Mouse (Mus musculus): ENCODE data around the gene Slc25a54. TPM values are rescaled to one million over a fixed set of nuclear protein-coding genes. Genes with fewer than 3 reads are reported as not detected.
A peak's percentile ranks its signal among the peaks of the same experiment; 100 is the strongest.

Gene Slc25a54
- polyA plus RNA-seq, 1 experiment from 2014 or later = not detected

DNA sequence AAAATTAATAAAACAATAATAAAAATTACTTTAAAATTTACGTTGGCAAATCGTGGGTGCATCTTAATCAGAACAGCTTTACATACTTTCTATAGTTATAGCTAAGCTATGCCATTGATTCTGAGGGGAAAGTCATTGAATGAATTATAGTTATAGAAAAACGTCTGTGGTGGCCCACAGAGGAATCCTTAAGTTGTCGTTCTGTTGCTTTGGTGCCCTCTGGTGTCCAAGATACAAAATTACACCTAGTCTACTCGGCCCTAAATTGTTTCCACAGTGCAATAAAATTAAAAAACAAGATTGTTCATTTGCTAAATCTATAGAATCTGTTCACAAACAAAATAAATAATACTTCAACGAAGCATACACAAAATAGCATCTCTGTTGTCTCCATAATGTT is 17.3 kb upstream of the Slc25a54 start:
- Histone ChIP-seq H3K27ac (no peak overlapping the region), H3K27me3 (ENCODE audit: low read depth, poor library complexity, severe bottlenecking) (no peaks in the 10 kb centered on the region), H3K9me3 (replicated peaks) (no peaks in the 10 kb centered on the region), H3K4me3 (no peak overlapping the region), H3K4me1 (no peaks in the 10 kb centered on the region), H3K36me3 (no peaks in the 10 kb centered on the region)
- WGBS = 3% methylated on average over 6 of the region's 6 CpGs
- no peak for DNase-seq (ENCODE audit: low spot score)

DNA sequence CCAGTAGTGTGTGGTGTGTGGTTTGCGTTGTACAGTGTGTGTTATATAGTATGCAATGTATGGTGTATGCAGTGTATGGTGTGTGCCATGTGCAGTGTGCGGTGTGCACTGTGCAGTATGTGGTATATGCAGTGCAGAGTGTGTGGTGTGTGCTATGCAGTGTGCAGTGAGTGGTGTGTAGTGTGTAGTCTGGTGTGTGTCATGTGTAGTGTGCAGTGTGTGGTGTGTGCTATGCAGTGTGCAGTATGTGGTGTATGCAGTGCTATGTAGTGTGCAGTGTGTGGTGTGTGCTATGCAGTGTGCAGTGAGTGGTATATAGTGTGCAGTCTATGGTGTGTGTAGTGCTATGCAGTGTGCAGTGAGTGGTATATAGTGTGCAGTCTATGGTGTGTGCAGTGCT is 4.1 kb downstream of the Slc25a54 start:
- WGBS = 93% methylated on average over 2 of the region's 2 CpGs
- H3K27ac ChIP-seq = no peak overlapping the region
- no peaks in the 10 kb centered on the region for H3K4me1 ChIP-seq
- H3K4me3 ChIP-seq = no peak overlapping the region
- no peak for DNase-seq (ENCODE audit: low spot score)
- H3K36me3 ChIP-seq = no peaks in the 10 kb centered on the region
- no peaks in the 10 kb centered on the region for H3K27me3 ChIP-seq (ENCODE audit: low read depth, poor library complexity, severe bottlenecking)
- H3K9me3 ChIP-seq (replicated peaks) = no peaks in the 10 kb centered on the region

DNA sequence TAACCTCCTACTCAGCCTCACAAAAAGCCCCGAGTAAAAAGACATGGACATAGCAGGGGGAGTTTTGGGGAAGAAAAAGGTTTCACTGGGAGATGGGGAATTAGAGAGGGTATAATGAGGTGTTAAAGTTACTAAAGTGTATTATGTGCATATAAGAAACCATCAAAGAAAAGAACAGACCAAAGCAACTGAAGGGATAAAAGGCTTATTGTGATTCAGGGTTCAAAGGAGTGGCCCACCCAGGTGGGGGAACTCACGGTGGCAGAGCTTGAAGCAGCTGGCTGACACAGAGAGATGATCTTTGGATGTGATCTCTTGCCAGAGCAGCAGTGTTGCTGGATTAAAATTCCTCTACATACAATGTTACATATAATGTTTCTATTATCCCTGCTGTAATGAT is 8.2 kb downstream of the Slc25a54 start:
- Histone ChIP-seq H3K36me3 (no peaks in the 10 kb centered on the region), H3K4me3 (no peak overlapping the region), H3K27me3 (ENCODE audit: low read depth, poor library complexity, severe bottlenecking) (no peaks in the 10 kb centered on the region), H3K27ac (no peak overlapping the region), H3K4me1 (no peaks in the 10 kb centered on the region), H3K9me3 (replicated peaks) (no peaks in the 10 kb centered on the region)
- WGBS = 19% methylated on average over 2 of the region's 2 CpGs
- DNase-seq (ENCODE audit: low spot score) = no peak

DNA sequence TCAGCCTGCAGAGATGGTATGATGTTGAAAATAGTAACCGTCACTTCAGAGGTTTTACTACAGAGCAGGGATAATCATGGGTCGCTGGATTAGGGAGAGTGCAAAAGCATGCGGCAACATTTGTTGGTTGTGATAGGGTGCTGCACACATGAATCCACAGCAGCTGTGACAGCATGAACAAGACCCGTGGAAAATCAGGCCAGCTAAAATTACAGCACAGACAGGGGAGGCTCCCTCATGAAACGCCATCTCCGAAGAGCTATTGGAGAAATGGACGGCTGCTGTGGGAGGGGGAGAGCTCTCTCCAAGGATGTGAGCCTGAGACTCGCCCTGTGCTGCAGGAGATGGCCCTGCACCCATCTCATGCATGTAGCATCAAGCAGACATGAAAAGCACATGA is 24.4 kb downstream of the Slc25a54 start:
- Histone ChIP-seq H3K27ac (no peak overlapping the region), H3K27me3 (ENCODE audit: low read depth, poor library complexity, severe bottlenecking) (no peaks in the 10 kb centered on the region), H3K9me3 (replicated peaks) (no peaks in the 10 kb centered on the region), H3K4me3 (no peak overlapping the region), H3K4me1 (peaks cover 4% of the 10 kb centered on the region; the same call in 1 of the 2 replicates), H3K36me3 (no peaks in the 10 kb centered on the region)
- 69% methylated on average over 8 of the region's 8 CpGs for WGBS
- no peak for DNase-seq (ENCODE audit: low spot score)

DNA sequence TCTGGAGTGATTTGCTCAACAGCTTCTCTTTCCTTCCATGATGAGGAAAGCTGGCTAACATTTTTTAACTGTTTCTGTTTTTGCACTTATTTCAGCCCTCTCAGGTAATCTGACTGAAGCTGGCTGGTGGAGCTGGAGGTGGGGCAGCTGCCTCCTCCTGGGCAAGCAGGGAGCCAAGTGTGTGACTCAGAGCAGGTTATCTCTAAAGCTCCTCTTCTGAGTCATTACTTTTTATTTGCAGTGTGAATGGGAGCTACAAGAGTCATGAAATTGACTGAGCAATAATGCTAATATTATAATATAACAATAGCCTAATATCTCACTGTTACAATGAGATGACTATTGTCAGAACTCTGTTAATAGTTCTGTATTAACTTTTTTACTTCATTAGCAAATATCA is 36.9 kb downstream of the Slc25a54 start:
- Histone ChIP-seq H3K36me3 (no peaks in the 10 kb centered on the region), H3K4me1 (no peaks in the 10 kb centered on the region), H3K27me3 (ENCODE audit: low read depth, poor library complexity, severe bottlenecking) (peaks cover 7% of the 10 kb centered on the region), H3K27ac (no peak overlapping the region), H3K4me3 (no peak overlapping the region), H3K9me3 (replicated peaks) (no peaks in the 10 kb centered on the region)
- DNase-seq (ENCODE audit: low spot score) = no peak

DNA sequence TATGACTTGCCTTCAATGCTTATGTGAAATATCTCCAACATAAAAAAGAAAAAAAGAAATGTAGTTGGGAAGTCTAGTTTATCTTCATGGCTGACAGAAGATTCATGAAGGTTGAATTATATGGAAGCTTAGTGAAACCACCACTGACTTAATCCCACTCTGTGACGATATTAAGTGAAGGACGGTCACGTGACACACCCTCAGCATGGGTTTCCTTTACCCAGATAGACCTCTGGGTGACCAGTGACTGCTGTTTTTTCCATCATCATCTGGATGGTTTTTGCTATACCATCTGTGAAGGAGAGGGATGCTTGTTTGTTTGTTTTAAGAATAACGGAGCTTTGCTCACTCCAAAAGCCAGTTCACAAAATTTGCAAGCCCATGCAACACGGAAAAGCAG is 39.3 kb downstream of the Slc25a54 start:
- H3K27ac ChIP-seq = no peak overlapping the region
- no peak overlapping the region for H3K4me3 ChIP-seq
- 90% methylated on average over 5 of the region's 5 CpGs for WGBS
- H3K4me1 ChIP-seq = peaks cover 17% of the 10 kb centered on the region
- H3K36me3 ChIP-seq = no peaks in the 10 kb centered on the region
- no peak for DNase-seq (ENCODE audit: low spot score)
- no peaks in the 10 kb centered on the region for H3K9me3 ChIP-seq (replicated peaks)
- peaks cover 9% of the 10 kb centered on the region for H3K27me3 ChIP-seq (ENCODE audit: low read depth, poor library complexity, severe bottlenecking)

DNA sequence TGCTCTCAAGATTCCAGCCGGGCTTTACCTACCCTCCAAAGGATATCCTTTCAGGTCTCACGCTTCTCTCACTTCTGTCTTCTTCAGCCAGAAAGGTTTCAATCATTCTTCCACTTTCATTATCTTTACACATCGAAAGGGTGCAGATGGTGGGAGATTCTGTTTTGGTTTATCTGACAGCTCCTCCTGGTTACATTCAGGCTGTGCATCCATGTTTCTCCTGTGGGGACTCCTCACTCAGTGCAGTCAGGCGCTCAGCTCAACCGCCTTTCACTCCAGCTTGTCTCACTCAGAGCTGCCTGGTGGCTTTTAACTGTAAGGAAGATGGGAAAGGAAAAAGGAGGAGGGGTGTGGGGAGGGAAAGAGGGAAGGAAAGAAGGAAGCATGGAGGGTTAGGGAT is 39.7 kb downstream of the Slc25a54 start:
- Histone ChIP-seq H3K27me3 (ENCODE audit: low read depth, poor library complexity, severe bottlenecking) (peaks cover 9% of the 10 kb centered on the region), H3K36me3 (no peaks in the 10 kb centered on the region), H3K9me3 (replicated peaks) (no peaks in the 10 kb centered on the region), H3K27ac (no peak overlapping the region), H3K4me3 (no peak overlapping the region), H3K4me1 (peaks cover 17% of the 10 kb centered on the region)
- DNase-seq (ENCODE audit: low spot score) = no peak
- WGBS = 81% methylated on average over 5 of the region's 5 CpGs

DNA sequence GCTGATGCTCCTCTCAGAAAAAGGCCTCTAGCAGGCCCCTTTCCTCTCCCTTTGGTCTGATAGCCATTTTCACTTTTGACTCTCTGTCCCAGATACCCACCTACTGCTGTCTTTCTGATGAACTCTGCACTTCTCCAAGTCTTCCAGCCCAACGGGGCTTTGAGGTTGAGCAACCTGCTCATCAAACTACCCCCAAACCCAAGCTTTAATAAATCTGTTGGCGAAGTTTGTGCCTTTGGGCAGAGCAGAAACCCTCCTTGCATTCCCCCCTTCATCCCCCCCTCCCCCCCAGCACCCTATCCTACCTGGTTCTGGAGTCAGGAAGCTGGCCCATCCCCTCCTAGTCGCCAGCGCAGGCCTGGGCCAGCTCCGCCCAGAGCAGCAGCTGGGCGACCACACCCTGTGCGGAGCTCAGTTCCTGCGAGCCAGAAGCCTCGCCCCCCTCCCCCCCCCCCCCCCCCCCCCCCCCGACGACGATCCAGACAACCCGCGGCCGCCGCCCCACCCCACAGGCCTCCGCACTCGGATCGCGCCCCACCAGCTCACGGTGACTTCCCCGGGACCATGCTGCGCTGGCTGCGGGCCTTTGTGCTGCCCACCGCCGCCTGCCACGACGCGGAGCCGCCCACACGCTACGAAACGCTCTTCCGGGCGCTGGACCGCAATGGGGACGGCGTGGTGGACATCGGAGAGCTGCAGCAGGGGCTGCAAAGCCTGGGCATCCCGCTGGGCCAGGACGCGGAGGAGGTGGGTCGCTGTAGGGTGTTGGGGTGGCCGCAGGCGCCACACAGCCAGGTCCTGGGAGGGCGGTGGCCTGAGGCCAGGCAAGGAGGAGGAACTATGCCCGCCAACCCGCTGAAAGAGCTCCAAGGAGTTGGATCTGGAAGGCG is 42.6 kb downstream of the Slc25a54 start, which contains the start of gene Slc25a24:
Gene Slc25a24 (plus strand): TSS at position 509 of the 890 bp plus-strand sequence.
- peak; percentile 80 for DNase-seq (ENCODE audit: low spot score)
- WGBS = 2% methylated on average over 36 of the region's 49 CpGs

DNA sequence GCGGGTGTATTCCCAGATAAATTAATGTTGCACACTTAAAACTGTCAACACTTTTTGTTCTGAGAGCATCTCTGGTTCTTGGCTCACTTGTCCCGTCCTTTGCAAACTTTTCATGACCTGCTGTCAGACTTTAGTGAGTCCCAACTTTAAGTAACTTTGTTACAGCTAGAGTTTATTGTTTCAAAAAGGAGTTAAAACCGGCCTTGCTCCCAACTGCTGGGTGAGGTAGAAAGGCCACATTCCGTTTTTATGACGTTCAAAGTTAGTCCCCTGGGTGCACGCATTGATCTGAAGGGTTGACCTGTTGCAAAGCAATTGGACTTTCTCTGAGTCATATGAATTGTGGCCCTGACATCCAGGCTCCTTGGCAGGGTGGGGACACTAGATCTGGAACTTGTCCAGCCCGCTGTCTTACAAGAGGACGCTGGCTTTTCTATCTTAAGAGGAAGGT is 43.3 kb downstream of the Slc25a54 start:
- H3K36me3 ChIP-seq = peaks cover 16% of the 10 kb centered on the region
- peak; percentile 49 for DNase-seq (ENCODE audit: low spot score)
- 14% methylated on average over 8 of the region's 8 CpGs for WGBS
- peak overlapping the region; percentile 89 for H3K4me3 ChIP-seq
- H3K27me3 ChIP-seq (ENCODE audit: low read depth, poor library complexity, severe bottlenecking) = peaks cover 9% of the 10 kb centered on the region
- H3K9me3 ChIP-seq (replicated peaks) = no peaks in the 10 kb centered on the region
- peaks cover 17% of the 10 kb centered on the region for H3K4me1 ChIP-seq
- peak overlapping the region; percentile 97 for H3K27ac ChIP-seq

More for the DNA sequence above, 42.6 kb downstream of the Slc25a54 start, which contains the start of gene Slc25a24:
- no peaks in the 10 kb centered on the region for H3K9me3 ChIP-seq (replicated peaks)
- H3K27me3 ChIP-seq (ENCODE audit: low read depth, poor library complexity, severe bottlenecking) = peaks cover 9% of the 10 kb centered on the region
- peak within 1 kb of the TSS; percentile 89 for H3K4me3 ChIP-seq
- peaks cover 17% of the 10 kb centered on the region for H3K4me1 ChIP-seq
- H3K27ac ChIP-seq = peak within 1 kb of the TSS; percentile 97
- peaks cover 13% of the 10 kb centered on the region for H3K36me3 ChIP-seq

DNA sequence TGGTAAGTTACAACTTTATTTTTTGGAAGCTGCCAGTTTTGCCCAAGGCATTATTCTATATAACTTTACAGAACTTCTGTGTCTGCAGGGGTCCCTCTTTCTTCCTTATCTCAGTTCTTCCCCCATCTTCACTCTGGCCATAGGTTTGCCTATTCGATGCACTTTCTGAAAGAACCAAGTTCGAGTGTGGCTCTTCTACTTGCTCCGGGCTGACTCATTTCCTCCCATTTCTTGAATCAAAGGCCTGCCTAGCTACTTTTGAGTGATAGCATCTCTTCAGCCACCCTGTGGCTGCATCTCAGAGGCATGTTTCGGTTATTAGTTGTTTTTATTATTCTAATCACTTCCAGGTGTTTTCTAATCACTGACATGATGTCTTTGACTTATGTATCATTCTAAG is 43.8 kb downstream of the Slc25a54 start:
- H3K4me1 ChIP-seq = peaks cover 17% of the 10 kb centered on the region
- H3K4me3 ChIP-seq = peak overlapping the region; percentile 89
- DNase-seq (ENCODE audit: low spot score) = no peak
- H3K36me3 ChIP-seq = peaks cover 16% of the 10 kb centered on the region
- H3K27me3 ChIP-seq (ENCODE audit: low read depth, poor library complexity, severe bottlenecking) = peaks cover 9% of the 10 kb centered on the region
- no peaks in the 10 kb centered on the region for H3K9me3 ChIP-seq (replicated peaks)
- no peak overlapping the region for H3K27ac ChIP-seq
- WGBS = 65% methylated on average over 4 of the region's 4 CpGs

DNA sequence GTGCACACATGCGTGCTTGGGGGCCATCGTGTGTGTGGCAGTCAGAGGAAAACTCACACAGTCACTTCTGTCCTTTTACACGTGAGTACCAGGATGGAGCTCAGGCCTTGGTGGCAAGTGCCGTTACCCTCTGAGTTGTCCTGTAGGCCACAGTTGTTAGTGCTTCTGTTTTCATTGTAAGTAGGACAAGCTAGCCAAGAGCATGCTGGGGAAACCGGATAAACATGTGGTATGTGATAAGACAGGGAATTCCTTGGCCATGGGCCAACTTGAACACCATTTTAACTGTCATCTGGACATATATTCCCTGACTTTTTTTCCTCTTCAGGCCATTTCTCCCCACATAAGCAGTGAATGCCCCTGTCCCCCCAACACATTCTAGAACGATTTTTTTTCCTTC is 45.3 kb downstream of the Slc25a54 start:
- 90% methylated on average over 6 of the region's 6 CpGs for WGBS
- Histone ChIP-seq H3K9me3 (replicated peaks) (no peaks in the 10 kb centered on the region), H3K27ac (no peak overlapping the region), H3K4me3 (no peak overlapping the region), H3K4me1 (peaks cover 17% of the 10 kb centered on the region), H3K27me3 (ENCODE audit: low read depth, poor library complexity, severe bottlenecking) (peaks cover 9% of the 10 kb centered on the region), H3K36me3 (peaks cover 16% of the 10 kb centered on the region)
- DNase-seq (ENCODE audit: low spot score) = no peak

DNA sequence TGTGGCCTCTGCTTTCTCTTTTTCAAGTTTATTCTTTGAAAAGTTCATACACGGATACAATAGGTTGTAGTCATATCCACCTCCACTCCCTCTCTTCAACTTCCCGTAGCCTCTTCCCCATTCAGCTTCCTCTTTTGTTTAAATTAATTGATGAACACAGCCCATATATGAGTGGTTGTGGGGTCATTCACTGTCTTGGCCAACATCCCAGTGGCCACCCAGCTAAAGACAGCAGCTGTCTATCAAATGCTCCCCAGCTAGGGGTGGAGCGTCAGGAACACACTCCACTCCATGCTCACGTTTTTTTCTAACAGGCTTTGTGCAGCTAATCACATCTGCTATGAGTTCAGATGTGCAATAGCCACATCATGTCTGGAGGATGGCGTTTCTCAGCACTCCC is 49.5 kb downstream of the Slc25a54 start:
- 94% methylated on average over 5 of the region's 5 CpGs for WGBS
- Histone ChIP-seq H3K27ac (no peak overlapping the region), H3K36me3 (peaks cover 36% of the 10 kb centered on the region), H3K4me3 (no peak overlapping the region), H3K9me3 (replicated peaks) (no peaks in the 10 kb centered on the region), H3K4me1 (no peaks in the 10 kb centered on the region), H3K27me3 (ENCODE audit: low read depth, poor library complexity, severe bottlenecking) (no peaks in the 10 kb centered on the region)
- DNase-seq (ENCODE audit: low spot score) = no peak

DNA sequence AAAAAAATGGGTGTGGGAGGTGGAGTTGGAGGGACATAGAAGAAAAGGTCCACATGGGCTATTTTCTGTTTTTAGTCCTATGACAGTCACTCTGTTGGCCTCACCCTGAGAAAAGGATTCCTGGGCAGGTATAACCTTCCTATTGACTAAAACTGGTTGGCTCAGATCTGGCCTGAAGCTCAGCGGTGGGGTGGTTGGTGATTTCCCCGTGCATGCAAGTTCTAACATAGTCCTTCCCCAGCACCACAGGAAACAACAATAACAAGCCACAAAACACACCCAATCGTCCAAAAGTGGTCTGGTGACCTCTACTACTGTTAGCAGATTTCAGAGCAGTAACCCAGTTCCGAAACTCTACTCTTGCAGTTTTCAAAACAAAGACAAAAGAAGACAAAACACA is 52.7 kb downstream of the Slc25a54 start:
- Histone ChIP-seq H3K9me3 (replicated peaks) (no peaks in the 10 kb centered on the region), H3K27me3 (ENCODE audit: low read depth, poor library complexity, severe bottlenecking) (no peaks in the 10 kb centered on the region), H3K4me1 (no peaks in the 10 kb centered on the region), H3K4me3 (no peak overlapping the region), H3K36me3 (peaks cover 33% of the 10 kb centered on the region), H3K27ac (no peak overlapping the region)
- DNase-seq (ENCODE audit: low spot score) = no peak
- 94% methylated on average over 4 of the region's 4 CpGs for WGBS
